Mouse (Mus musculus): ENCODE data around the gene Apof. TPM values are rescaled to one million over a fixed set of nuclear protein-coding genes. Genes with fewer than 3 reads are reported as not detected.

Gene Apof
- total RNA-seq (2021), result not detected

- intact Hi-C loops (cut with DNase I), result no loop called here
- no peak for DNase-seq (ENCODE audit: low spot score in 2 of 2)
Observed at GRCm38 (mm10) chr10:128268371-128268770, at the start of gene Apof. Gene Apof, plus strand, starts transcription at chr10:128268671.

- intact Hi-C loops (cut with DNase I), result no loop called here
- no peak for DNase-seq (ENCODE audit: low spot score in 2 of 2)
Observed at GRCm38 (mm10) chr10:128221533-128222286, 46.8 kb upstream of the Apof start.

GRCm38 (mm10) chr10:128225064-128225463 lies 43.4 kb upstream of the Apof start:
- intact Hi-C loops (cut with DNase I), result no loop called here
- no peak for DNase-seq (ENCODE audit: low spot score in 2 of 2)

GRCm38 (mm10) chr10:128225538-128225937 lies 42.9 kb upstream of the Apof start, which contains the start of gene Mip:
Gene Mip, plus strand, starts transcription at chr10:128225838.
- intact Hi-C loops (cut with DNase I), result no loop called here
- no peak for DNase-seq (ENCODE audit: low spot score in 2 of 2)

GRCm38 (mm10) chr10:128227592-128227991 lies 40.9 kb upstream of the Apof start:
- DNase-seq (ENCODE audit: low spot score in 2 of 2), result no peak
- intact Hi-C loops (cut with DNase I), result no loop called here

- no peak for DNase-seq (ENCODE audit: low spot score in 2 of 2)
- intact Hi-C loops (cut with DNase I), result no loop called here
Observed at GRCm38 (mm10) chr10:128228009-128228408, 40.5 kb upstream of the Apof start.

GRCm38 (mm10) chr10:128230582-128230981 lies 37.9 kb upstream of the Apof start:
- no peak for DNase-seq (ENCODE audit: low spot score in 2 of 2)
- intact Hi-C loops (cut with DNase I), result no loop called here

- DNase-seq (ENCODE audit: low spot score in 2 of 2), result no peak
- intact Hi-C loops (cut with DNase I), result no loop called here
Observed at GRCm38 (mm10) chr10:128231146-128231545, 37.3 kb upstream of the Apof start.

- intact Hi-C loops (cut with DNase I), result loop anchor here (1.0 kb wide), 1 partner anchor 19 kb away; no protein-coding TSS in a partner anchor
- peak; percentile 84 to 90 for DNase-seq (ENCODE audit: low spot score in 2 of 2)
Observed at GRCm38 (mm10) chr10:128231697-128232419, 36.6 kb upstream of the Apof start, which contains the start of gene Timeless. Gene Timeless, plus strand, starts transcription at chr10:128232065.

- DNase-seq (ENCODE audit: low spot score in 2 of 2), result peak; percentile 35 to 44
- intact Hi-C loops (cut with DNase I), result loop anchor here (1.0 kb wide), 1 partner anchor 19 kb away; no protein-coding TSS in a partner anchor
Observed at GRCm38 (mm10) chr10:128232420-128232985, 36.0 kb upstream of the Apof start.

- intact Hi-C loops (cut with DNase I), result no loop called here
- DNase-seq (ENCODE audit: low spot score in 2 of 2), result no peak
Observed at GRCm38 (mm10) chr10:128236321-128236720, 32.1 kb upstream of the Apof start.

GRCm38 (mm10) chr10:128237807-128238480 lies 30.5 kb upstream of the Apof start:
- intact Hi-C loops (cut with DNase I), result no loop called here
- DNase-seq (ENCODE audit: low spot score in 2 of 2), result peak; percentile 27 to 30

- DNase-seq (ENCODE audit: low spot score in 2 of 2), result no peak
- intact Hi-C loops (cut with DNase I), result no loop called here
Observed at GRCm38 (mm10) chr10:128239140-128239539, 29.3 kb upstream of the Apof start.

- intact Hi-C loops (cut with DNase I), result no loop called here
- DNase-seq (ENCODE audit: low spot score in 2 of 2), result no peak
Observed at GRCm38 (mm10) chr10:128240131-128240530, 28.3 kb upstream of the Apof start.

GRCm38 (mm10) chr10:128243252-128243651 lies 25.2 kb upstream of the Apof start:
- no peak for DNase-seq (ENCODE audit: low spot score in 2 of 2)
- intact Hi-C loops (cut with DNase I), result no loop called here

- intact Hi-C loops (cut with DNase I), result no loop called here
- DNase-seq (ENCODE audit: low spot score in 2 of 2), result no peak
Observed at GRCm38 (mm10) chr10:128244121-128244520, 24.4 kb upstream of the Apof start.

GRCm38 (mm10) chr10:128247020-128247732 lies 21.3 kb upstream of the Apof start:
- intact Hi-C loops (cut with DNase I), result no loop called here
- DNase-seq (ENCODE audit: low spot score in 2 of 2), result no peak

- no peak for DNase-seq (ENCODE audit: low spot score in 2 of 2)
- intact Hi-C loops (cut with DNase I), result no loop called here
Observed at GRCm38 (mm10) chr10:128250565-128250964, 17.9 kb upstream of the Apof start.

GRCm38 (mm10) chr10:128253677-128254255 lies 14.7 kb upstream of the Apof start, which contains the start of gene Apon:
Gene Apon, plus strand, starts transcription at chr10:128254096.
- DNase-seq (ENCODE audit: low spot score in 2 of 2), result no peak
- intact Hi-C loops (cut with DNase I), result no loop called here

Measured in left cerebral cortex, postnatal 36 days (tissue).